Mouse (Mus musculus) layer of hippocampus, adult 2 months (tissue): Measurements from ENCODE around the gene Eogt. TPM values are rescaled to one million over a fixed set of nuclear protein-coding genes. Genes with fewer than 3 reads are reported as not detected.

ENCODE experiments used
- DNase-seq, 2 experiments: peaks; one replicate each; pipeline ENCODE4 v3.0.0; 2022; ENCODE audit warnings: low spot score in 2 of 2
- H3K27ac ChIP-seq: fragments of 200-600 bp; 2 replicates; pipeline ENCODE4 v1.8.1; 2022
- H3K4me3 ChIP-seq: fragments of 200-600 bp; 2 replicates; pipeline ENCODE4 v1.8.1; 2022; ENCODE audit warnings: mild to moderate bottlenecking
- CTCF ChIP-seq: fragments of 200-600 bp; conservative IDR thresholded peaks from 2 replicates; pipeline ENCODE4 v1.8.1; 2022; ENCODE audit warnings: antibody characterized with exemption, mild to moderate bottlenecking, moderate library complexity
- long read RNA-seq, 2 experiments: library from polyadenylated mRNA; stranded (forward); transcript quantifications; one replicate each; pipeline ENCODE4 v2.0.0; 2021; ENCODE audit warnings: borderline mapping rate in 2 of 2
- total RNA-seq, 2 experiments: library from RNA; stranded (reverse); gene quantifications; 2 replicates each; pipeline ENCODE4 v1.2.3; 2021

Gene Eogt
- 10 to 100 TPM; 21.3 to 24.0 TPM for total RNA-seq
- long read RNA-seq, experiment 1, full-length matches to known transcripts: 4 of 14 reads
- long read RNA-seq, experiment 1, partial matches to known transcripts: 4 of 14 reads
- long read RNA-seq, experiment 1, other reads (novel, unspliced or antisense): 6 of 14 reads
- long read RNA-seq, experiment 2, full-length matches to known transcripts: 6 of 17 reads
- long read RNA-seq, experiment 2, partial matches to known transcripts: 4 of 17 reads
- long read RNA-seq, experiment 2, other reads (novel, unspliced or antisense): 7 of 17 reads

- Histone ChIP-seq H3K4me3 (peak within 1 kb of the TSS; percentile 86), H3K27ac (peak within 1 kb of the TSS; percentile 97)
- DNase-seq: peak; percentile 61 to 68
- peak; percentile 67 for TF ChIP-seq CTCF
Observed at GRCm38 (mm10) chr6:97148383-97149251, at the start of gene Eogt. Gene Eogt (minus strand): TSS chr6:97149182.

DNA sequence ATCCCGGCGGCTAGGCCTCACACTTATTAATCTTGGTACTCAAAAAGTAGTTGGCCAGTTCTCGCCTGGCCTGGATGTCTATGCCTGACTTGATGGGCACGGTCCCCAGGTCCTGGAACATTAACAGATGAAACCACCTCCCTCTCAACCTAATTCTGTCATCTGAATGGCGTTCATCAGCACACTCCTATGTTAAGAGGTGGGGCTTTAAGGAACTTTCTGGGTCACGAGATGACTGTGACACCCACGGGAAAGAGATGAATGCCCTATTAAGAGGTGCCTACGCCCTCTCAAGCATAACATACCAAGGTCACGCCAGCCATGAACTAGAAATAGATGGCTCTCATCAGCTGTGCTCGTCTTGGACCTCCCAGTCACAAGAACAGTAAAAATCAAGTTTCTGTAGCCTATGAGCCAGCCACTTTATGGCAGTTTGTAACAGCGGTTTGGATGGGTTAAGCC, 30.4 kb upstream of the Eogt start:
- Histone ChIP-seq H3K27ac (peak overlapping the region; percentile 95), H3K4me3 (peak overlapping the region; percentile 82)
- no peak for TF ChIP-seq CTCF
- DNase-seq: no peak

DNA sequence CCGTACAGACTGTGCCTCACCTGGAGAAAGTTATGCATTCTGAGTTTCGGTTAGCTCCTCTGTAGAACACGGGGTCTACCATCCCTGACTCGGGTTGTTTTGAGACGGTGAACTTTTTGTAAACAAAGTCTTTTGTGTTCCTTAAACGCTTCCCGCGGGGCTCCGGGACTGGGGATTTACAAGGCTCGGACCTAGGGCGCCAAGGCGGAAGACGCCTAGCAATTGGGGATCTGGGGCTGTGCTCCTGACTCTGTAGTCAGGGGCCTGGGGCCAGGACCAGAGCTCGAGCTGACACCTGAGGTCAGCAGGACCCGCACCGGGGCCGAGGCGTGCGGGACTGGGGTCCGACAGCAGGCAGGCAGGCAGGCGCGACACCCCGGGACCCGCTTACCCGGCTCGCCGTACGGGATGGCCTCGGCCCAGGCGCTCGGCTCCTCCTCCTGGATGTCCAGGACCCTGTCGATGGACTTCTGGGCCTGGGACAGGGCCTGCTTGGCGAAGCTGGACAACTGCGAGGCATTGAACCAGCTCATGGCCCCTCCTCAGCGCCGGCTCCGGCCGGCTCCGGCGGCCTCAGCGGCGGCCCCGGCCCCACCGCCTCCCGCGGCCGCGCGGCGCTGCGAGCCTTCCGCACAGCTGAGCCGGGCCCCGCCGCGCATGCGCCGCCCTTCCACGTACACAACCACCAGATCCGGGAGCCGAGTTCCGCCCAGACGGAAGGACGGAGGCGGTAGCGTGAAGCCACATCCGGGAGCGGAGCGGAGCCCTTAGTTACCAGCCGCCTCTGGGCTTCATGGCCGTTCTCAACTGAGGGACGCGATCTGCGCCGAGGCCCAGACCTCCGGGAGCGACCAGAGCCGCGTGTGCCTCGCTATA, 29.7 kb upstream of the Eogt start, which contains the start of gene Tmf1:
TSS of gene Tmf1 (minus strand) at position 632 of the 876 bp plus-strand sequence.
- no peak for TF ChIP-seq CTCF
- H3K27ac ChIP-seq: peak within 1 kb of the TSS; percentile 95
- H3K4me3 ChIP-seq: peak within 1 kb of the TSS; percentile 82
- peak; percentile 96 to 97 for DNase-seq

GRCm38 (mm10) chr6:97175716-97176115, 26.7 kb upstream of the Eogt start:
- no peak for DNase-seq
- Histone ChIP-seq H3K27ac (no peak overlapping the region), H3K4me3 (no peak overlapping the region)
- no peak for TF ChIP-seq CTCF

DNA sequence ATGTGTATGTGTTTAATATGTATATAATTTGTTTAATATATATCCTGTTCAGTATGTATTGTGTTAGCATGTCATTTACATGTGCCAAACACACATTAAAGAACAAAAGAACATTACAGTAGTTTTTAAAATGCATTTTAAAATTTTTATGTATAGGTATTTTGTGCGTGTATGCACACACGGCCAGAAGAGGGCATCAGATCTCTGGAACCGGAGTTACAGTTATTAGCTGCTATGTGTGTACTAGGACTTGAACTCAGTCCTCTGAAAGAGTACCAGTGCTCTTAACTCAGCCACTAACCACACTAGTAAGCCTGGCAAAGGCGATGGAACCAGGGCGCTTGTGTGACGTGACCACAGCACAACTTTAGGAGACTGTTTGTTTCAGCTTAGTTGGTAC, 1.2 kb upstream of the Eogt start:
- no peak for DNase-seq
- Histone ChIP-seq H3K27ac (no peak overlapping the region), H3K4me3 (no peak overlapping the region)
- TF ChIP-seq CTCF: peak; percentile 59

GRCm38 (mm10) chr6:97149721-97150120, 739 bp upstream of the Eogt start:
- no peak for DNase-seq
- no peak for TF ChIP-seq CTCF
- no peak overlapping the region for H3K27ac ChIP-seq
- H3K4me3 ChIP-seq: no peak overlapping the region

DNA sequence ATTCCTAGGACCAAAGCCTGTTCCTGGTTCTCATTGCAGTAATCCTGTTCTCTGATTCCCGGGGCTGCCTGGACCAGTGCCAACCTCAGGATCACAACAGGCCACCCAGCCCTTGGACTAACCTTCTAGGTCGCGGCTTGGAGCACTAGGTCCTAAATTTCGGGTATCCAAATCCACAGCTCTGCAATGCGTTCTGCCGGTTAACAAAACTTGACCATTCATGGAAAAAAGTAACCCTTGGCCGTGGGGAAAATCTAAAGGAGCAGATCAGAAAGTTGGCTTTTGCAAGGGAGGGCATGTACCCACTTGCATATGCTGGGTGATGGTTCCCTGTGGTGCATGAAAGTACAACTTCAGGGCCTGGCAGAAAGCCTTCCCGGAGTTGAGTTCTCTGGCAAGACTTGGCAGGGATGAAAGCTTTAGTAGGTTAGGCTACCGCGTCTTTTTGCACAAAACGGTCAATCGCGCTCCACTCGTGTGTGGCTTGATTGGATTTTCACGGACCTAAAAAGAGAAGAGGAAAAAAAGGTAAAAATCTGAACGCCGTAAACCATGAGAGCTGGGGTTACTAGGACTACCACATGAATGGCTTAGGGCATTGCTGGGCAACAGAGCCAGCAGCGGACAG, 1.1 kb downstream of the Eogt start:
- peak overlapping the region; percentile 86 for H3K4me3 ChIP-seq
- peak; percentile 5 to 20 for DNase-seq
- no peak for TF ChIP-seq CTCF
- peak overlapping the region; percentile 97 for H3K27ac ChIP-seq

DNA sequence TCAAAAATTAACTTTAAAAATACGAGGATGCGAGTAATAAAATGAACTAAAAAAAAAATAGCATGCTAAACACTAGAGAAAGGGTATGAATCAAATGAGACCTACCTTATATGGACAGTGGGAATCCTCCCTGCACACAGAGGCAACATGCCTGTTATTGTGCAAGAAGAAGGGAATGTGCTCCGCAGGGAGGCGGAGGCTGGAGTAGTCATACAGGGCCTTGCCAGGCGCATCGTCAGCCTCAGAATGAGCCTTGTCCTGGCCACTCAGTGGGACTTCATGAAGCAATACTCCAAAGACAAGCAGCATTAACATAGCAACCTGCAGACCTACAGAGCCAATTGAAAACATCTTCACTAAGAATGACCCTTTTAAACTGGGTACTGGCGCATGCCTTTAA, 3.8 kb downstream of the Eogt start:
- DNase-seq: no peak
- peak overlapping the region; percentile 97 for H3K27ac ChIP-seq
- no peak for TF ChIP-seq CTCF
- peak overlapping the region; percentile 16; the same call in 1 of the 2 replicates for H3K4me3 ChIP-seq

GRCm38 (mm10) chr6:97144359-97144758, 4.6 kb downstream of the Eogt start:
- TF ChIP-seq CTCF: no peak
- H3K27ac ChIP-seq: peak overlapping the region; percentile 56
- no peak overlapping the region; the same call in 1 of the 2 replicates for H3K4me3 ChIP-seq
- no peak for DNase-seq

DNA sequence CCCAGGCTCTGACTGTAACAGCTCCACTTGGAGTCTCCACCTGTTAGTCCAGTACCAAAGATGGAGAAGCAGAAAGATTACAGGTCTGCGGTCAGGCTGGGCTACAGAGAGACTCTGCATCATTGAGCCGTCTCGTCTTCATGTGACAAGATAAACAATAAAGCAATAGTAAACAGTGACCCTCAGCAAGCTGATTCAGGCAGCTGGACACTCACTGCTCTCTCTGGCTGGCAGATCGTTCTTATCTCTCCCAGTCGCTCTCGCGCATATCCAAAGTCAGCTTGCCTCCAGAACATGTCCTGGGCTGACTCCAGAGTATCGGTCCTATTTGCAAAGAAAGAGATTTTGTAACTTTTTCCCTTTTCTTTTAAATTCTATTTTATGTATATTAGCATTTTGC, 6.4 kb downstream of the Eogt start:
- TF ChIP-seq CTCF: no peak
- Histone ChIP-seq H3K27ac (no peak overlapping the region), H3K4me3 (no peak overlapping the region)
- DNase-seq: no peak

DNA sequence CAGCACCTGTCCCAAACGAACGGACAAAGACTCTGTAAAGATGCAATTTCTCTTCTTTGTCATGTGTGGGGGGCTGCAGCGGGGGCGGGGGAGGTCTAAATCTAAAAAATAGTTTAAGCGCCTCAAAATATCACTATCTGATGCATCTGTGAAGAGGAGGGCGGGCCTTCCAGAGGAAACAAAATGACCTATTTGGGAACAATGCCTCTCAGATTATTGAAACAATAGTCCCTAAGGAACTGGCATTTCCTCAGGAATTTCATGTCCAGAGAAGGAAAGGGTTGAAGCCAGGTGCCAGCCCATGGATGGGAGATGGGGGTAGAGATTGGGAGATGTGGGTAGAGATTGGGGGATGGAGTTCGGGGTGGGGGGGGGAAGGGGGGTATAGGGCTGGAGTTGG, 7.2 kb downstream of the Eogt start:
- DNase-seq: no peak
- H3K27ac ChIP-seq: no peak overlapping the region
- no peak for TF ChIP-seq CTCF
- H3K4me3 ChIP-seq: no peak overlapping the region

GRCm38 (mm10) chr6:97132707-97133303, 16.2 kb downstream of the Eogt start:
- TF ChIP-seq CTCF: no peak
- Histone ChIP-seq H3K27ac (no peak overlapping the region), H3K4me3 (no peak overlapping the region)
- no peak for DNase-seq
